Mouse (Mus musculus): ENCODE results near the gene Ankrd28.
A peak's percentile ranks its signal among the peaks of the same experiment; 100 is the strongest.

Gene Ankrd28

DNA sequence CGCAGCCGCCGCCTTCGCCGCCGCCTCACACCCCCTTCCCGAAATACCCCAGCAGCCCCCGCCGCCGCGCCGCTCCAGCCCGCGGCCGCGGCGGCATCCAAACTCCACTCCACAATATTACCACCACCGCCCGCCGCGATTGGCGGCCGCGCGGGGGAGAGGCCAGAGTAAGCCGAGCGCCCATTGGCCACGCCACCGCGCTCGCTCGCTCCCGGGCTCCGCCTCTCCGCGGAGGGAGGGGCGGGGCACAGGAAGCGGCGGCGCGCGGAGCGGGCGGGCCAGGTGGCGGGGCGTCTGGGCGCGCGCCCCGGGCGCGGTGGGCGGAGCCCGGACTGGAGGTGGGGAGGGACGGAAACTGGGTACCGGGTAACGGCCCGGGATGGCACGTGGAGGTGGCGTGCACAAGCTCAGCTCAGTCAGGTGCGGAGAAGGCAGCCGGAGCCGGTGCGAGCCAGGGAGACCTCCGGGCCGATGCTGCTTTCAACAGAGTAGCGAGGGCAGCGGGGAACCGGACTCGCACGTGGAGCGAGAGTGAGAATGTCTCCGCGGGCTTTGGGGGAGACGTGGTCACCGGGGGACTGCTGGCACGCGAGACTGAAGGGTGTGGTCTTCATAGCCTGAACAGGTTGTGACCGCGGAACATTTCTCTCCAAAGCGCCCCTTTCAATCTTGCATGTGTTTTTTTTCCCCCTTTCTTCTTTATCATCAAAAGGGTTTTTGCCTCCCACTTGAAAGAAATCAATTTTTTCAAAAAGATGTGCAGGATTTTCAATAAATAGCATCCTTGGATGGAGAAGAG lies at the start of gene Ankrd28:
TSS of gene Ankrd28 (minus strand) at position 81 of the 799 bp plus-strand sequence.
- TF ChIP-seq GATA4 (IDR thresholded peaks at IDR 0.05; ENCODE audit: insufficient replicate concordance, low read length), result no peak

DNA sequence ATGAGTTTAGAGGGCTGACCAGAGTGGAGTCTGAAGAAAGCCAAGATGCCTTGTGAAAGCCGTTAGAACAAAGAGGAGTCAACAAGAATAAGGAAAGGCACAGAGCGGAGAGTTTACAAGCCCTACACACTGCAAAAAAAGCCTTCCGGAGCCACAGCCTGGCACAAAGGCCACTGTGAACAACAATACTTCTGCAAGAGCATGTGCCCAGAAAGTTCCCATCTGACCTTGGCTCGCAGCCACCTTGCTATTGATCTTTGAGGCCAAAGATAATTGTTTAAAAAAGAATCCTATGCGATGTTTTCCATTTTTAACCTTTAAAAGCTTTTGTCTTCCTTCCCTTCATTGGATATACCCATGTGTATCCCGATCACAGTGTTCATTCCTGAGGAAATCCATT lies 49.0 kb upstream of the Ankrd28 start:
- no peak for TF ChIP-seq GATA4 (IDR thresholded peaks at IDR 0.05; ENCODE audit: insufficient replicate concordance, low read length)

DNA sequence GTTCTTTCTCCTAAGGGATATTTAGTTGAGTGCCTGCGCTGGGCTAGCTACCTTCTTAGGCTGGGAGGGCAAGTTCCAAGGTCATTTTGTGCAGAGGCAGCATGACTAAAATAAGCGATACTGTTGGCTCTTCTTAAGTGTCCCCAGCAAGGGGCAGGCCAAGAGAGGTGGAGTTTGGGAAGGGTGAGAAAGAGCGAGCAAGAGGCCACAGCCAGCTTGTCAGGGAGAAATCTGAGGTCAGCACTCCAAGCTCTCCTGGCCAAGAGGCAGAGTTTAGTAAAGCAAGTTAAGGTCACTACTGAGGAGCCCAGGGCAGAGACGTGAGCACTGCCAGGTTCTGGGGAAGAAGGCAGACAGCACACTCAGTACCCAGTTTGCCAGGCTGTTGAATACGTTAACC lies 41.7 kb upstream of the Ankrd28 start:
- no peak for TF ChIP-seq GATA4 (IDR thresholded peaks at IDR 0.05; ENCODE audit: insufficient replicate concordance, low read length)

DNA sequence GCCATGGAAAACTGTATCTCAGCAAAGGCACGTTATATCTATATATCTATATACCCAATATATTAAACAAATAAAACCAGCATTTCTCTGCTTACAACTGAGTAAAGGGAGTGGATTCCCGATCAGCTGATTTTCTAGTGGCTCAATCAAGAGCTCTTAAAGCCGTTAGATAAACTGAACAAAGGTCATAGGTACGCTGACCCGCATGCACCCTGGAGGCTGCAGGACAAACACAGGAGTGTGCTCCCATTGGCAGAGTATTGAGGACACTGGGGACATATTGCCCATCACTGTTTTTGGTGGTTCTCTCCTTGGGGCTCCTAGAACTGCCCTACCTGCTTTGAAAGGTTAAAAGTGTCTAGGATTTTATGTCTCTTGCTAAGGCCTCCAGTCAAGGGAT lies 40.0 kb upstream of the Ankrd28 start:
- no peak for TF ChIP-seq GATA4 (IDR thresholded peaks at IDR 0.05; ENCODE audit: insufficient replicate concordance, low read length)

DNA sequence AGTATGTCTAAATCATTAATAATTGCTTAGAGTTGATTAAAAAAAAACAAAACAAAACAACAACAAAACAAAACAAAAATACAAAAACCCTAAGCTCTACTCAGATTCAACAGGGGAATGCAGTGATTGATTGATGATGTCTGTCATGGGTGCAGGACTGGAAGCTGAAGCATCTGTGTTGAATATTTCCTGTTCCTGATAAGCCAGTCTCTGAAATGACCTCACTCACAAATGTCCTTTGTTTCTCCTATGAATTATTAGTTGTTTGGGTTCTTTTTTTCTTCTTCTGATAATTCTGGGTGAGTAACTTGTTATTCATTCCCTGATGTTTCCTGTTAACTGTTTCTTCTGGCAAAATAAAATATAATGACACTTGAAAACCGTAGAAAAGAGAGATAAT lies 38.1 kb upstream of the Ankrd28 start:
- peak; percentile 74 for TF ChIP-seq GATA4 (IDR thresholded peaks at IDR 0.05; ENCODE audit: insufficient replicate concordance, low read length)

DNA sequence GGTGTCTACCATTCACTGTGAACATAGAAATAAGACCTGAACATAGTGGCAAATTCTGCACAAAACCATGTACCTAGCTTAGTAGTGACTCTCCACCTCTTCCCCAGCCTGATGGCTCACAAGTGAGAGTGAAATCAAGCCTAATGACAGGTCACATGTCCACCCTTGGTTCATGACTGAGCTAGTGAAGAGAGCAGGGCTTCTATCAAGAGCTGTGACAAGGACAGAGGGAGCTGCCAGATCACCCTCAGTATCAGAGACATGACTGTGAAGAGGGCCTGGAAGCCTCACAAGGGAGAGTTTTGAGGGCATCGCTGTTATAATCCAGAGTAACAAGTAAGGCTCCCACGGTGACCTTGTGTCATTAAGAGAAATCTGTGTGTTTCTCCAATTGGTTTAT lies 28.2 kb upstream of the Ankrd28 start:
- TF ChIP-seq GATA4 (IDR thresholded peaks at IDR 0.05; ENCODE audit: insufficient replicate concordance, low read length), result no peak

DNA sequence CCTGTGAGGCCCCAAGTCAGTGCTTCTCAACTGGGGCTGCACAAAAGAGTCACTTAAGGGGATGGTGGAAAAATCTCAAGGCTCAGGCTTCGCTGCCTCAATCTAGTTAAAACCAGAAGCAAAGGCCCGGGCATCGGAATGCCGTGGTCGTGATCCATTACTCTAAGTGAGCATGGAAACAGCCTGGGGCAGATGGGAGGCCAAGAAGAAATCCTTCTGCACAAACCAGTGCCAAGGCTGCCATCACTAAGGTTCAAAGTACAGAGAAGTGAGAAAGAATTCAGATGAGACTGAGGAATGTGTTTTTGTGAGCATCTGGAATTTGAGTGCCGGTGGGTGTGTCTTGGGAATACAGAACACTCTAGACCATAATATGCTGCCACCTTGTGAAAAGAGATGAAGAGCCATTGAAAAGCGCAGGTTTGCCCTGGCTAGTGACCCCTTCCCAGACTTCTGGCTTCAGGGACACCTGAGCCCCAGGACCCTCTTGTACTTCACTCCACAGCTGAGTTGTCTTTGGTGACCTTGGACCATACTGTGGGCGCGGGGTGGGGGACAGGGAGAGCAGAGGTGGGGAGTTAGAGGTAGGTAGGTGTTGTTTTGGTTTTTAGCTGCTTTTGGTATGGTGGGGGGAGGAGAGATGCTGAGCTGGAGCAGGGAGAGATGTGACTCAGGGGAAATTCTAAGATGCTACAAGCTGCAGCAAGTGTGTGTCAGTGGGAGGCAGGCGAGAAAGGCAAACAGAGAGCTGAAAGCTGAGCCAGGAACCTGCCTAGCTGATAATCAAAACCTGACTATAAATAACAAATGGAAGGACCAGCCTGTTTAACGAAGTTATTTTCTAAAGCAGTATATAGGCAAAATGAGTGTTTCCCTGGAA lies 26.9 kb upstream of the Ankrd28 start:
- no peak for TF ChIP-seq GATA4 (IDR thresholded peaks at IDR 0.05; ENCODE audit: insufficient replicate concordance, low read length)

DNA sequence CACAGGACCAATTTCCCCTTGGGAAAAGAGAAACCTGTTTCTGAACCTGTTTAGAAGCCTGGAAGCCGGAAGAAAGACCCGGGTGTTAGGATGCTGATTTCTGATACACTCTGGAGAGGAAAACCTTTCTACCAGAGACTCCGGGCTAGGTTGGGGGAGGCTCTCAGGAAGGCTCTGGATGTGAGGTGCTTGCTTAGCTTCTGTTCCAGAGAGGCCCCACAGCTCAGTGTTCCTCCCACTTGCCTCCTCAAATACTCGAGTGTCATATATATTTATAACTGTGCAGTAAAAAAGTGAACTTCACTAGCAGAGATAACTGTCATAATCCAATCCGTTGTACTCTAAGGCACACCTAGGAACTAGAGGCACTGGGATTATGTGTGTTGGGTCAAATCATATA lies 25.6 kb upstream of the Ankrd28 start:
- no peak for TF ChIP-seq GATA4 (IDR thresholded peaks at IDR 0.05; ENCODE audit: insufficient replicate concordance, low read length)

DNA sequence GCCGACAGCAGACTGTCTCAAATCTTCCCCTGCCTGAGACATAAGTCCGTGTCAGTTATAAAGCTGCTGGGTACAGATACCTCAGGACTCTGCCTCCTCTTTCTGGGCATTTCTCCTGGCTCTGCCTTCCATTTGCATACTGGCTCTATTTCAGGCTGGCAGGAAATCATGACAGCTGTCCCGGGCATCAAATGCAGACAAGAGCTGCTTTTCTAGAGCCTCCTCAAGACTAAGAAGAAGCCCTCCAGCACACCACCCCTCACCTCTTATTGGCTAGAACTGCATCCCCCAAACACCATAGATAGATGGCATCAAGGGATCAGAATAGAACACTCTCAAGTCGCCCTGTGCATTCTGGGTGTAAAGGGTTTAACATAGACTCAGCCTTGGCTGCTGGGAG lies 24.2 kb upstream of the Ankrd28 start:
- no peak for TF ChIP-seq GATA4 (IDR thresholded peaks at IDR 0.05; ENCODE audit: insufficient replicate concordance, low read length)

DNA sequence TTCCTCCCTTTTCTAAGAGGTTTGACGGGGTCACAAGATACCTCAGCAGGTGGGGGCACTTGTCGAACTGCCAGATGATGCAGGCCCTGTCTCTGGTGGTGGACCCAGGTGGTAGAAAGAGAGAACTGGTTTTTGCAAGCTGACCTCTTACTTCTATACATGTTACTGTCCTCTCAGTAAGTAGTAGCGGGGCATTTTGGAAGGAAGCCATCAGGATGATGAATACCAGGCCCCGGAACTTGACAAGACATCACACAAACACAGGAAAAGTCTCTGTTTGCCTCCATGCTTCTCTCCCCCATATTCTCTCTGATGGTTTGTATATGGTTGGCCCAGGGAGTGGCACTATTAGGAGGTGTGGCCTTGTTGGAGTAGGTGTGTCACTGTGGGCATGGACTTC lies 13.1 kb upstream of the Ankrd28 start:
- TF ChIP-seq GATA4 (IDR thresholded peaks at IDR 0.05; ENCODE audit: insufficient replicate concordance, low read length), result no peak

DNA sequence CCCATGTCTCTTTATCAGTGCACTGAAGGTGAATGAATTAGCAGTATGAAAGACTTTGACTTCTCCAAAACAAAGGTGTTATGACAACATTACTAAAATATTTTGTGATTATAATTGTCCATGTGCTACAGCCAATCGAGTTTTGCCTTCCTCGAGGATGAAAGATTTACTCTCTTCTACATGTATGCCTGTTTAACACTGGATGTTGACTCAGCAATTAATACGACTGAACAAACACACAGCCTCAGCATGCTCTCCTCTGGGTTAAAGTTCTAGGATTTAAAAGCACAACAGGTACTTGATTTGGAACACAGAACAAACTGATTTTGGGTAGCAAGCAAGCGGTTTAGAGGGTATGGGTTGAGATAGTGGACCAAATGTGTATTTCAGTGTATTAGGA lies 1.6 kb upstream of the Ankrd28 start:
- TF ChIP-seq GATA4 (IDR thresholded peaks at IDR 0.05; ENCODE audit: insufficient replicate concordance, low read length), result no peak

DNA sequence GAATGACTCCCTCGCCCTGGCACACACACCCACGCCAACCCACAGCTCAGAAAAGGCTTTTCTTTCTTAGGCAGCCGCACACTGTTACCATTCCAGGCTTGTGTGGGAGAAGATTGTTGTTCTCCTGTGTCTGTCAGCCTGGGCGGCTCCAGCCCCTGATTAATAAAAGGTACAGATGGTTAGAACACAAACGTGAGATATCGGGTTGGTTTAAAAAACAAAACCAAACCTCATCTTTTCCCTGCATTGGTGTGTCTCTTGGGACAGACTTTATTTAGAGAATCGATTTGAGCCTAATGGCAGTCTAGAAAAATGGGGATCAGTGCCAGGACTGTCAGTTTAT lies 890 bp upstream of the Ankrd28 start:
- no peak for TF ChIP-seq GATA4 (IDR thresholded peaks at IDR 0.05; ENCODE audit: insufficient replicate concordance, low read length)

DNA sequence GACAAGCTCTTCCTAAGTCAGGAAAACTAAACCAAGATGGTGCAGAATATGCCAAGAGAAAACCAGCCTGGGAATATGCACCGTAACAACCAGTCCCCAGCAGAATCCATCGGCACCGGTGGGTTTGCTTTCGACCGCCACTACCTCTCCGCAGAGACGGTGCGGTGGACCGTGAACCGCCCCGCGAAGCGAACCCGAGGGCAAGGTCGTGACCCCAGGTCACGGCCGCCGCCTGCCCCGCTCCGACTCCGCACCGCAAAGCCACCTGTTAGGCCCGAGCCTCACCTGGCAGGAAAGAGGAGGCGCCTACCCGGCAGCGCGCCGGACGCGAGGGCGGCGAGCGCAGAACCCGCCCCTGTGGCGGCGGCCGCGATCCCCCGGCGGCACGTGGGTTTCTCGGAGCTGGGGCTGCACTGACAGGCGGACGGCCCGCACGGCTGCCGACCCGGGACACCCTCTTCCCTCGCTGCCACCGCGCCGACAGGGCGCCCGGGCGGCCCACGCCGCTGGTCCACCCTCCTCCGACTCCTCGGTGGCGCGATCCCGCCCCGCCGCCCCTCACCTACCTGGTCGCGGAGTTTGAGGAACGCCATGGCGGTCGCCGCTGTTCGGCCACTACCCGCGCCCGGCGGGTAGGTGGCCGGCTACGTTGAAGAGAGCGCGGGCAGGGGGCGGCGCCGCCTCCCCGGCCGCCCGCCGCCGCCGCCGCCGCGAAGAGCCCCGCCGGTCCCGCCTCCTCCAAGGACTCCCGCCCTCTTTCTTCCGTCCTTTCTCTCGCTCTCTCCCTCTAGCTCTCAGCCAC lies 489 bp downstream of the Ankrd28 start:
- TF ChIP-seq GATA4 (IDR thresholded peaks at IDR 0.05; ENCODE audit: insufficient replicate concordance, low read length), result no peak; the same call in 1 of the 2 replicates

DNA sequence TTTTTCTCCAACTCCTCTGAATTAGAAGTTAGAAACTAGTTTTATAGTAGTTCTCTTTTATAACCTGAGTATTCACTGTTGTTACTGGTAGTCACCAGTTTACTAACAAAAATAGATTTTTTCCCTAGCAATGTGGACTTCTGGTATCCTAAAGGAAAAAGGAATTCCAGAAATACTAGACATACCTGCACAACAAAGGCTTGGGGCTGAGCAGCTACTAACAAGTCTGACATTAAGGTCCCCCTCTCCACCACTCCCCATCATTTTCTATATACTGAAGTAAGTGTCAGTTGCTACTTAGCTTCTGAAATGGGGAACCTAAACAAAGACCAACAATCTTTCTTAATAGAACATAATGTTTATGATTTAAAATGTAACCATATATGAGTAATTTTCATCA lies 3.2 kb downstream of the Ankrd28 start:
- no peak for TF ChIP-seq GATA4 (IDR thresholded peaks at IDR 0.05; ENCODE audit: insufficient replicate concordance, low read length)

DNA sequence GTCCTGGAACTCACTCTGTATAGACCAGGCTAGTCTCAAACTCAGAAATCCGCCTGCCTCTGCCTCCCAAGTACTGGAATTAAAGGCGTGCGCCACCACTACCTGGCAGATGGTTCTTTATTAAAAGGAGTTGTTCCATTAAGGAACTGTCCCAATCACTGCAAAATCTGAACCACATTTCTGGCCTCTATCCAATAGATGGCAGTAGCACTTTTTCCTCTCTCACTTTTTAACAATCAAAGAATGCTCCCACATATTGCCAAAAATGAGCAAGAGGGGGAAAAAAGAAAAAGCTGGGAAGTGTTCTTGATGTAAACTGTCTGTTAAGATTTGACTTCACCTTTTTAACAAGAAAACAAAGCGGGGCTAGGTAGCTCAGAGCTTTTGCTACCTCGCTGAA lies 20.5 kb downstream of the Ankrd28 start:
- TF ChIP-seq GATA4 (IDR thresholded peaks at IDR 0.05; ENCODE audit: insufficient replicate concordance, low read length), result no peak
